Mouse (Mus musculus): ENCODE results near the gene Zgpat. TPM values are rescaled to one million over a fixed set of nuclear protein-coding genes. Genes with fewer than 3 reads are reported as not detected.

The Zgpat gene
- 10 to 100 TPM; 24.2 to 26.4 TPM for total RNA-seq (2023)

DNA sequence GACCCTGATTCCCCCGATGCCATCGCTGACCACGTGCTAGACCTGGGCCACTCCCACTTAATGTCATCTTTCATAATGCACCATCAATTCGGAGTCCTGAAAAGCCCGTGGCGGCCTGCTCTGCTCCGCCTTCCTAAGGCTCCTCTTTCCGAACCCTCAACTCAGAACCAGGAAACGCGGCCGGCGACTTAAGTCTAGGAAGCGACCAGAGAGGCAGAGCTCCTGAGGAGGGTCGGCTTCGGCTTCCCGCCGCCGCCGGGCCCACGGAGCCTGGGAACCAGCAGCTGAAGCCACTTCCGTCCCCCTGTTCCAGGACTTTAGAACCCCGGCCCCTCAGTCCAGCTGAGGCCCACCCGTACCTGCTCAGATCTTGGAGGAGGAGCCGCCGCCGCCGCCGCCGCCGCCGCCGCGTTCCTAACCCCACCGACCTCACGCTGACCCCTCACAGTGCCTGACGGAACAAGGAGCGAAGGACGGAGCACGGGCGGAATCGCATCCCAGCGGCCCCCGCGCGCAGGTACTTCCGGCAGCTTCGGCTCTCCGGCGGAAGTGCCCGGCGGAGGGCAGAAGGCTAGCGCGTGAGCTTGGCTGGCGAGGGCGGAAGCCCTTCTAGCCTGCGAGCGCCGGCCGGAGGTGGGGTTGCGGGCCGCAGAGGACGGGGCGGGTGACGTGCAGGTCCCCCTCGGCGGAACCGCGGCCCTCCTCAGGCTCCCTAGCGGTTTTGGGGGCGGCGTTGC is at the start of gene Zgpat, which contains the start of gene Arfrp1:
Zgpat (plus strand) TSS at position 69 of the 737 bp plus-strand sequence.
Arfrp1 (minus strand) TSS at position 545 of the 737 bp plus-strand sequence.

DNA sequence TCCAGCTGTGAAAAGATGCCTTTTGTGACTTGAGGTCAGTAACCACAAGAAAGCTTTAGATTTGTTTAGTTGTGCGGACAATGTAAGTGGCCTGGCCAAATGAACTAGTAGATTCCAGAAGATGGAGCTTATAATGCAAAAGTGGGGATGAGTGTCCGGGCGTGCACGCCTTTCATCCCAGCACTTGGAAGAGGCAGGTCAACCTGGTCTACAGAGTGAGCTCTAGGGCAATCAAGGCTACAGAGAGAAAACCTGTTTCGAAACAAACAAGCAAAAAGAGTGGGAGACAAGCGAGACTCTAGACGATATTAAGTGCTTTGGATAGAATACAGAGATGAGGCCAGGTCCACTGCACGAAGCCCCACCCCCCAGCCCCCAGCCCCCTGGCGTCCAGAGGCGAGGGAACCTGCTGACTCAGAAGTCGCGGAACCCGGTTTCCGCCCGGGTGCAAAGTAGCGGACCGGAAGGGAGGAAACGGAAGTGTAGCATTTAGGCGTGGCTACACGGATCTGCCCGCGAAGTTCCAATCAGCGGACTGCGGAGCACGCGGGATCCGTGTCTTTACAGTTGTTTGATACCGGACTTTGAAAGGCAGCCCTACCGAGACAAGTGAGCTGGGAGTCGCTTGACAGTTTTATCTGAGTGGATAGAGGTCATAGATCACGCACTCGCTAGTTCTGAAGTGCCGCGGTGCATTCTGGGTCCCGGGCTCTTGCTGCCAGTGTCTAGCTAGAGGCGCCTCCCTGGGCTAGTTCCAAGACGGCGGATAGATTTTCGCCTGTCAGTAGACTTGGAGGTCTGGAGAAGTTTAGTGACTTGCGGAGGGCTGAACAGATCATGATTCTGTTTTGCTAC is 45.3 kb upstream of the Zgpat start, which contains the start of gene Rtel1:
Rtel1 (plus strand) TSS at position 492 of the 855 bp plus-strand sequence.

DNA sequence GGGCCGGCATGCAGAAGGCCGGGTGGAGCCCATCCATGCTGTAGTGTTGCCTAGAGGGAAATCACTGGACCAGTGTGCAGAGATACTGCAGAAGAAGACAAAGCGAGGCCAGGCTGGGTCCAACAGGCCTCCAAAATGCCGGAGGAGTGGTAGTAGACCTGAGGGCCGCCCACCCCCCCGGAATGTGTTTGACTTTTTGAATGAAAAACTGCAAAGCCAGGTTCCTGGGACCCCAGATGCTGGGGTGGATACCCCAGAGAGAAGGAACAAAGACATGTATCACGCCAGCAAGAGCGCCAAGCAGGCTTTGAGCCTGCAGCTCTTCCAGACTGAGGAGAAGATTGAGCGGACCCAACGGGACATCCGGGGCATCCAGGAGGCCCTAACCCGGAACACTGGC is 15.1 kb downstream of the Zgpat start, which contains the start of gene Lime1:
Lime1 (plus strand) TSS at position 301 of the 400 bp plus-strand sequence.

Other genes with a start within 250 kb of the Zgpat start
- under 1 TPM in 1 of 2 experiments, not detected in 1; 0.20 TPM for gene Kcnq2, start 229.6 kb upstream of the Zgpat start, total RNA-seq (2023)
- gene Eef1a2, start 207.9 kb upstream of the Zgpat start, total RNA-seq (2023): not detected
- gene Ppdpf, start 177.7 kb upstream of the Zgpat start, total RNA-seq (2023): 10 to 100 TPM; 19.0 to 24.2 TPM
- not detected for gene Ptk6, start 162.1 kb upstream of the Zgpat start, total RNA-seq (2023)
- gene Srms, start 151.7 kb upstream of the Zgpat start, total RNA-seq (2023): not detected
- not detected for gene Fndc11, start 144.9 kb upstream of the Zgpat start, total RNA-seq (2023)
- gene Helz2, start 122.9 kb upstream of the Zgpat start, total RNA-seq (2023): 10 to 100 TPM; 43.2 to 49.9 TPM
- 10 to 100 TPM; 29.6 to 32.9 TPM for gene Gmeb2, start 76.9 kb upstream of the Zgpat start, total RNA-seq (2023)
- gene Stmn3, start 50.4 kb upstream of the Zgpat start, total RNA-seq (2023): not detected
- 10 to 100 TPM; 44.1 to 45.7 TPM for gene Rtel1, start 45.2 kb upstream of the Zgpat start, total RNA-seq (2023)
- gene Arfrp1, start 476 bp downstream of the Zgpat start, total RNA-seq (2023): 10 to 100 TPM; 31.6 to 33.2 TPM
- 10 to 100 TPM; 24.7 to 25.8 TPM for gene Lime1, start 15.2 kb downstream of the Zgpat start, total RNA-seq (2023)
- gene Zbtb46, start 94.5 kb downstream of the Zgpat start, total RNA-seq (2023): 1 to 10 TPM; 1.6 to 2.0 TPM
- not detected for gene Abhd16b, start 128.3 kb downstream of the Zgpat start, total RNA-seq (2023)
- 10 to 100 TPM; 57.1 to 59.7 TPM for gene Tpd52l2, start 132.2 kb downstream of the Zgpat start, total RNA-seq (2023)
- 100 to 1,000 TPM; 109 to 117 TPM for gene Dnajc5, start 155.6 kb downstream of the Zgpat start, total RNA-seq (2023)
- 100 to 1,000 TPM in 1 of 2 experiments, 10 to 100 TPM in 1; 97.4 to 125 TPM for gene Uckl1, start 220.0 kb downstream of the Zgpat start, total RNA-seq (2023)
- 10 to 100 TPM; 35.1 to 37.0 TPM for gene Prpf6, start 226.9 kb downstream of the Zgpat start, total RNA-seq (2023)
- gene Zfp512b, start 227.9 kb downstream of the Zgpat start, total RNA-seq (2023): 10 to 100 TPM; 10.1 to 15.1 TPM
- gene Samd10, start 234.3 kb downstream of the Zgpat start, total RNA-seq (2023): 10 to 100 TPM in 1 of 2 experiments, 1 to 10 TPM in 1; 8.4 to 10.1 TPM

Data from neutrophil, adult 83 days (primary cell).